Comparison of ENCODE assay signal across 7 mouse cellular contexts in the genomic region with DNA sequence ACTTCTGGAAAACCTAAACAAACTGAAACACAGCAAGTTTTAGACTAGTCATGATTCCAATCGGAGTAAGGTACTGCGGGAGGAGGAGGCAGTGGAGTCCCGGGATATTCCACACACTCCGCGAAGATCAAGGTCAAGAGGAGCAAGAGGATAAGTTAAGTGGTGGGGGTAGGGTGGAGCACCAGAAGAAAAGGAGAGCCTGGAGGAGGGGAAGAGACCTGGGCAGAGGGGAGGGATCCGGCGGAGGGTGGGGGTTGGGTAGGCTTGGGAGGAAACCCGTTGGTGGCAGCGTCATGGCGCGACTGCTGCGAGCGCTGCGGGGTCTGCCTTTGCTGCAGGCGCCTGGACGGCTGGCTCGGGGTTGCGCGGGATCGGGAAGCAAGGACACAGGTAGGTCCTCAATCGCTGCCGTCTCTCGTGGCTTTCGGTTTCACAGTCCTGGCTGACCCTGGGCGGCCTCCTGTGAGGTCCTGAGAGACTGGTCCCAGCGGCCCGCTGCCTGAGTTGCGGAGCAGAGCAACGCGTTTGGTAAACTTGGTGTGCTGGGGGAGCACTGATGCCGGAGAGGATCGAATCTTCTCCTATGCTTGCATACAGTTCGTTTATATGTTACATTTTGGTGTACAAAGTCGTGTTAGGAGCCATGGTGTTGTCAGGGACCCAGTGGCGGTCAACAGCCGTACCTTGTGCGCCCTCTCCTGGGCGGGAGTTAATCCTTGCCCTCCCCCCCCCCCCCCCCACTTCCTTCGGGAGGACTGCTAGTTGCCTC. TPM values are rescaled to one million over a fixed set of nuclear protein-coding genes. Genes with fewer than 3 reads are reported as not detected.
DNase-seq lines count a peak whose midpoint lies in the region; ATAC-seq and TF ChIP-seq lines count a peak whose summit lies in the region.

A gene (plus strand): TSS at position 51 of the 769 bp plus-strand sequence.

- 1% methylated on average over 22 of the region's 39 CpGs for WGBS in embryonic facial prominence, embryonic 14.5 days
- WGBS in heart, adult 2 months, result under 1% methylated on average over 39 of the region's 39 CpGs
- WGBS in kidney, adult 2 months, result under 1% methylated on average over 39 of the region's 39 CpGs
- WGBS in limb, embryonic 11.5 days, result 1% methylated on average over 39 of the region's 39 CpGs
- under 1% methylated on average over 36 of the region's 39 CpGs for WGBS in midbrain, embryonic 13.5 days
- 1% methylated on average over 39 of the region's 39 CpGs for WGBS in small intestine, adult 2 months

- peak within 1 kb of the TSS; percentile 87 for H3K9ac ChIP-seq in embryonic facial prominence, embryonic 14.5 days (ENCODE audit: low read depth, low read length)
- H3K9ac ChIP-seq in heart, adult 2 months (ENCODE audit: low read depth, low read length), result peak within 1 kb of the TSS; percentile 94
- H3K9ac ChIP-seq in limb, embryonic 11.5 days (ENCODE audit: low read length), result peak within 1 kb of the TSS; percentile 86
- peak within 1 kb of the TSS; percentile 61 for H3K9ac ChIP-seq in midbrain, embryonic 13.5 days (replicated peaks)

- peak; percentile 79 to 86 for DNase-seq in adrenal gland, postnatal 36 days
- peak; percentile 83 for DNase-seq in embryonic facial prominence, embryonic 14.5 days (ENCODE audit: low spot score)
- peak; percentile 88 for DNase-seq in heart, adult 2 months
- peak; percentile 87 for DNase-seq in kidney, adult 2 months
- DNase-seq in limb, embryonic 11.5 days (ENCODE audit: low spot score), result peak; percentile 84

- H3K4me2 ChIP-seq in embryonic facial prominence, embryonic 14.5 days (ENCODE audit: low read depth, low read length), result peak within 1 kb of the TSS; percentile 64
- H3K4me2 ChIP-seq in limb, embryonic 11.5 days (ENCODE audit: low read depth, severe bottlenecking), result peak within 1 kb of the TSS; percentile 49
- peak within 1 kb of the TSS; percentile 73 for H3K4me2 ChIP-seq in midbrain, embryonic 13.5 days (replicated peaks)

- peak within 1 kb of the TSS; percentile 84 for H3K27ac ChIP-seq in embryonic facial prominence, embryonic 14.5 days (replicated peaks; ENCODE audit: low read depth, low read length)
- peak within 1 kb of the TSS; percentile 98 for H3K27ac ChIP-seq in heart, adult 2 months
- H3K27ac ChIP-seq in kidney, adult 2 months (ENCODE audit: insufficient read depth, low read depth, low read length), result peak within 1 kb of the TSS; percentile 79
- H3K27ac ChIP-seq in limb, embryonic 11.5 days (replicated peaks; ENCODE audit: low read depth, low read length), result peak within 1 kb of the TSS; percentile 70
- no peak within 1 kb of the TSS for H3K27ac ChIP-seq in midbrain, embryonic 13.5 days
- peak within 1 kb of the TSS; percentile 57 for H3K27ac ChIP-seq in small intestine, adult 2 months (ENCODE audit: insufficient read depth, low read depth, low read length)

- intact Hi-C loops in heart, adult 2 months (cut with DNase I), result no loop called here

- ATAC-seq in embryonic facial prominence, embryonic 14.5 days (ENCODE audit: low read depth), result peak; percentile 91
- ATAC-seq in limb, embryonic 11.5 days (ENCODE audit: insufficient number of reproducible peaks, low FRiP score, low TSS enrichment, low read depth), result peak; percentile 78
- ATAC-seq in midbrain, embryonic 13.5 days, result peak; percentile 85

- peak; percentile 76 for TF ChIP-seq CTCF in heart, adult 2 months (IDR thresholded peaks at IDR 0.05)
- peak; percentile 59 for TF ChIP-seq CTCF in kidney, adult 2 months (conservative IDR thresholded peaks at IDR 0.05; ENCODE audit: insufficient read depth, insufficient read length, low read depth, low read length)
- peak; percentile 49 for TF ChIP-seq CTCF in small intestine, adult 2 months (IDR thresholded peaks at IDR 0.05; ENCODE audit: extremely low read depth, insufficient read length, insufficient replicate concordance, low read depth, low read length)

- no peaks in the 10 kb centered on the region for H3K4me1 ChIP-seq in embryonic facial prominence, embryonic 14.5 days (ENCODE audit: control insufficient read depth, insufficient read depth, low read length)
- H3K4me1 ChIP-seq in heart, adult 2 months (ENCODE audit: control insufficient read depth, insufficient read depth, low read length), result no peaks in the 10 kb centered on the region; the same call in 1 of the 2 replicates
- no peaks in the 10 kb centered on the region; the same call in 1 of the 2 replicates for H3K4me1 ChIP-seq in kidney, adult 2 months (ENCODE audit: control insufficient read depth, insufficient read depth, low read length)
- H3K4me1 ChIP-seq in limb, embryonic 11.5 days (ENCODE audit: control insufficient read depth, insufficient read depth, low read length), result no peaks in the 10 kb centered on the region
- peaks cover 8% of the 10 kb centered on the region; the same call in 1 of the 2 replicates for H3K4me1 ChIP-seq in midbrain, embryonic 13.5 days (replicated peaks)
- no peaks in the 10 kb centered on the region for H3K4me1 ChIP-seq in small intestine, adult 2 months (ENCODE audit: control insufficient read depth, insufficient read depth, insufficient read length, low read length)

- no peak for TF ChIP-seq EP300 in heart, adult 2 months (IDR thresholded peaks at IDR 0.05; ENCODE audit: insufficient read depth, low read depth, low read length)

- H3K9me3 ChIP-seq in embryonic facial prominence, embryonic 14.5 days (ENCODE audit: control insufficient read depth, low read length), result no peaks in the 10 kb centered on the region
- H3K9me3 ChIP-seq in limb, embryonic 11.5 days (ENCODE audit: control insufficient read depth, low read length), result no peaks in the 10 kb centered on the region
- H3K9me3 ChIP-seq in midbrain, embryonic 13.5 days, result no peaks in the 10 kb centered on the region

- H3K27me3 ChIP-seq in embryonic facial prominence, embryonic 14.5 days (replicated peaks; ENCODE audit: control insufficient read depth, insufficient read depth, low read length), result no peaks in the 10 kb centered on the region
- H3K27me3 ChIP-seq in heart, adult 2 months (ENCODE audit: control insufficient read depth, insufficient read depth, low read length), result no peaks in the 10 kb centered on the region
- no peaks in the 10 kb centered on the region for H3K27me3 ChIP-seq in kidney, adult 2 months (replicated peaks; ENCODE audit: control insufficient read depth, insufficient read depth, low read length)
- no peaks in the 10 kb centered on the region for H3K27me3 ChIP-seq in limb, embryonic 11.5 days (ENCODE audit: control insufficient read depth, insufficient read depth, low read length)
- 0 out of 2 replicates have a peak, but pooled peaks cover 5% of the 10 kb centered on the region for H3K27me3 ChIP-seq in midbrain, embryonic 13.5 days
- H3K27me3 ChIP-seq in small intestine, adult 2 months (ENCODE audit: control insufficient read depth, insufficient read depth, low read length), result no peaks in the 10 kb centered on the region

- H3K36me3 ChIP-seq in embryonic facial prominence, embryonic 14.5 days (ENCODE audit: control insufficient read depth, insufficient read depth, low read length), result no peaks in the 10 kb centered on the region
- H3K36me3 ChIP-seq in heart, adult 2 months (ENCODE audit: control insufficient read depth, insufficient read depth, low read length), result 0 out of 2 replicates have a peak, but pooled peaks cover 2% of the 10 kb centered on the region
- no peaks in the 10 kb centered on the region for H3K36me3 ChIP-seq in kidney, adult 2 months (ENCODE audit: control insufficient read depth, insufficient read depth, low read length)
- no peaks in the 10 kb centered on the region for H3K36me3 ChIP-seq in limb, embryonic 11.5 days (ENCODE audit: control insufficient read depth, insufficient read depth, low read length)
- no peaks in the 10 kb centered on the region for H3K36me3 ChIP-seq in midbrain, embryonic 13.5 days
- H3K36me3 ChIP-seq in small intestine, adult 2 months (ENCODE audit: control insufficient read depth, insufficient read depth, low read length), result no peaks in the 10 kb centered on the region

- no peak; the same call in 1 of the 2 replicates for TF ChIP-seq POLR2A in heart, adult 2 months (IDR thresholded peaks at IDR 0.05; ENCODE audit: insufficient read depth, low read depth, low read length)
- TF ChIP-seq POLR2A in kidney, adult 2 months (IDR thresholded peaks at IDR 0.05; ENCODE audit: low read depth, low read length), result peak; percentile 38
- TF ChIP-seq POLR2A in small intestine, adult 2 months (IDR thresholded peaks at IDR 0.05; ENCODE audit: low read depth, low read length), result no peak

- H3K4me3 ChIP-seq in embryonic facial prominence, embryonic 14.5 days (ENCODE audit: low read depth, low read length), result peak within 1 kb of the TSS; percentile 58
- H3K4me3 ChIP-seq in heart, adult 2 months, result peak within 1 kb of the TSS; percentile 97
- peak within 1 kb of the TSS; percentile 74 for H3K4me3 ChIP-seq in kidney, adult 2 months (ENCODE audit: insufficient read depth, low read depth, low read length)
- H3K4me3 ChIP-seq in limb, embryonic 11.5 days (ENCODE audit: low read depth, low read length), result peak within 1 kb of the TSS; percentile 61
- H3K4me3 ChIP-seq in midbrain, embryonic 13.5 days (replicated peaks), result peak within 1 kb of the TSS; percentile 66
- peak within 1 kb of the TSS; percentile 75 for H3K4me3 ChIP-seq in small intestine, adult 2 months (ENCODE audit: low read depth, low read length)

- no peaks in the 10 kb centered on the region for H3K79me2 ChIP-seq in heart, adult 2 months (replicated peaks; ENCODE audit: control insufficient read depth, insufficient read depth, low read length)

RNA-seq across cellular contexts. Expression of the gene that starts here (rescaled TPM):
- total RNA-seq in adrenal gland, postnatal 36 days (2021), result 10 to 100 TPM; 24.0 to 32.7 TPM
- 19.2 and 22.0 TPM in 2 replicates for polyA plus RNA-seq in embryonic facial prominence, embryonic 14.5 days (2014; fragmentation: Nextera tagmentation; extraction: Ambion mirVana)
- total RNA-seq in heart, adult 2 months (2021), result 10 to 100 TPM; 52.8 to 64.0 TPM
- 76.9 and 116 TPM in 2 replicates for polyA plus RNA-seq in heart, adult 2 months (2012; rRNA removed)
- 45.1 and 48.6 TPM in 2 replicates for polyA plus RNA-seq in kidney, adult 2 months (2012; rRNA removed)
- polyA plus RNA-seq in limb, embryonic 11.5 days (2014; fragmentation: Nextera tagmentation; extraction: Ambion mirVana), result 22.4 and 24.6 TPM in 2 replicates
- 7.7 and 8.1 TPM in 2 replicates for polyA plus RNA-seq in midbrain, embryonic 13.5 days (2015; fragmentation: Nextera tagmentation; extraction: Ambion mirVana)
- polyA plus RNA-seq in small intestine, adult 2 months (2012; rRNA removed), result 1.3 and 1.5 TPM in 2 replicates
